Mouse (Mus musculus) midbrain, embryonic 13.5 days (tissue): ENCODE results near the gene Epc2. TPM values are rescaled to one million over a fixed set of nuclear protein-coding genes. Genes with fewer than 3 reads are reported as not detected.

Experiments used
- ATAC-seq: fragments of 200-750 bp; cut with Nextera tagmentation; 2 replicates; pipeline ENCODE4 v1.8.0; 2017; ENCODE audit warnings: mild to moderate bottlenecking, moderate TSS enrichment, moderate library complexity
- H3K27ac ChIP-seq: fragments of 300-500 bp; sonication (generic); 2 replicates; pipeline ENCODE4 v1.5.1; 2015; ENCODE audit warnings: inconsistent platforms, mild to moderate bottlenecking, moderate library complexity
- H3K27me3 ChIP-seq: fragments of 300-500 bp; sonication (generic); 2 replicates; pipeline ENCODE4 v1.6.1; 2015; ENCODE audit warnings: mild to moderate bottlenecking, inconsistent platforms
- H3K36me3 ChIP-seq: fragments of 300-500 bp; sonication (generic); 2 replicates; pipeline ENCODE4 v1.6.1; 2015; ENCODE audit warnings: mild to moderate bottlenecking, inconsistent platforms
- H3K4me1 ChIP-seq: fragments of 300-500 bp; sonication (generic); replicated peaks from 2 replicates; pipeline ENCODE4 v1.6.1; 2015; ENCODE audit warnings: inconsistent platforms
- H3K4me2 ChIP-seq: fragments of 300-500 bp; sonication (generic); replicated peaks from 2 replicates; pipeline ENCODE4 v1.6.1; 2015; ENCODE audit warnings: moderate library complexity, mild to moderate bottlenecking, inconsistent platforms
- H3K4me3 ChIP-seq: fragments of 300-500 bp; sonication (generic); replicated peaks from 2 replicates; pipeline ENCODE4 v1.5.1; 2015; ENCODE audit warnings: mild to moderate bottlenecking, inconsistent platforms
- H3K9ac ChIP-seq: fragments of 300-500 bp; sonication (generic); replicated peaks from 2 replicates; pipeline ENCODE4 v1.6.1; 2015; ENCODE audit warnings: mild to moderate bottlenecking, inconsistent platforms
- H3K9me3 ChIP-seq: fragments of 300-500 bp; sonication (generic); 2 replicates; pipeline ENCODE4 v1.6.1; 2016; ENCODE audit warnings: mild to moderate bottlenecking, inconsistent platforms
- WGBS: fragments of 180-500 bp; shearing (Covaris S2); methylation state at CpG from one replicate; pipeline ENCODE4 v1.1.7; 2015; 5-methylcytosine and 5-hydroxymethylcytosine counted together
- polyA plus RNA-seq: library from polyadenylated mRNA; unstranded; fragments of >200 nt; fragmentation: Nextera tagmentation; extraction: Ambion mirVana; gene quantifications from 2 replicates; pipeline ENCODE4 v1.2.1, GENCODE M21; 2015

Epc2 gene
- polyA plus RNA-seq, 1 experiment from 2014 or later: 13.6 TPM

GRCm38 (mm10) chr2:49446238-49446637 lies 5.0 kb upstream of the Epc2 start:
- no peak overlapping the region for H3K4me3 ChIP-seq
- no peaks in the 10 kb centered on the region for H3K36me3 ChIP-seq
- H3K9me3 ChIP-seq: no peaks in the 10 kb centered on the region
- ATAC-seq: no peak
- no peak overlapping the region for H3K9ac ChIP-seq
- H3K4me1 ChIP-seq: peaks cover 7% of the 10 kb centered on the region; the same call in 1 of the 2 replicates
- H3K27ac ChIP-seq: no peak overlapping the region
- no peaks in the 10 kb centered on the region for H3K27me3 ChIP-seq
- WGBS: 71% methylated on average over 2 of the region's 2 CpGs
- H3K4me2 ChIP-seq: no peak overlapping the region

DNA sequence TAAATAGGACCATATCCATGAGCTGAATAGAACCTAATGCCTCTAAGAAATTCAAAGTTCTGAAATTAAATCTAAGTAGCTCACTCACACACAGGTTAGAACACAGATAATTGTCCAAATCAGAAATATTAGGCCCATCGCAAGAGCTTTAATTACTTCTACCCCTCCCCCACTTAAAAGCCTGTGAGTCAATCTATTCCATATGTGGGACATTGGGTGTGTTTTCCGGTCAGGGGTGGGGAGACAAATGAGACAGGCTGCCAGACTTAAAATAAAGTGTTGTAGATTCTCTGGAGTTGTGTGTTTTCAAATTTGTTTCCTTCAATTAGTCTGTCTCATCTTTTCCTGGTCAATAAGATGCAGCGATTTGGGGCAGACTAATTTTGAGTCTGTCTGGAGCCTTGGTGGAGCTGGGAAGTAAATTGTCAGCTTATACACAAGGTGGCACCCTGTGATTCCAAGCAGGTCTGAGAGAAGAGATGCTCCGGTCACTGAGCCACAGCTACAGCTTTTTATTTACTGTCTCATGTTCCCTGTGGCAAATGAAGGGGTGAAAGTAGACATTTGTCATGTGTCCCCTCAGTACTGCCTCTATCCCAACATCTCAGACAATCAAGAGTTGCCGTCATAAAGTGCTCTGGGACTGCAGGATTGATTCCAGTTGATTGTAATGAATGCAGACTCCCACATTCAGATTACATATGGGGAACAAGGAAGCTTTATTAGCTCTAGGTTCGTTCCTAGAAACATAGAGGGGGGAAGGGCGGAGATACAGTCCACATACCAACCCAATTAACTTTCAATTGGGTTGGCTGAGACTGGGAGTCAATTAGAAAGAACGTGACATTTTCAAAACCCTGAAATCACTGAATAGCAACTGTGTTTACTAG lies 3.5 kb upstream of the Epc2 start:
- no peak for ATAC-seq
- Histone ChIP-seq H3K27ac (no peak overlapping the region), H3K4me1 (peaks cover 7% of the 10 kb centered on the region; the same call in 1 of the 2 replicates), H3K4me2 (no peak overlapping the region), H3K4me3 (no peak overlapping the region), H3K9ac (no peak overlapping the region), H3K27me3 (no peaks in the 10 kb centered on the region), H3K36me3 (no peaks in the 10 kb centered on the region), H3K9me3 (no peaks in the 10 kb centered on the region)
- WGBS: 54% methylated on average over 8 of the region's 8 CpGs

- Histone ChIP-seq H3K4me1 (peaks cover 25% of the 10 kb centered on the region), H3K36me3 (no peaks in the 10 kb centered on the region), H3K27me3 (no peaks in the 10 kb centered on the region), H3K9me3 (no peaks in the 10 kb centered on the region), H3K9ac (peak overlapping the region; percentile 93; the same call in 1 of the 2 replicates), H3K4me3 (peak overlapping the region; percentile 96), H3K27ac (peak overlapping the region; percentile 100), H3K4me2 (peak overlapping the region; percentile 77)
- ATAC-seq: no peak
- whole genome bisulfite sequencing: 12% methylated on average over 4 of the region's 4 CpGs
Measured at GRCm38 (mm10) chr2:49450467-49450866, 819 bp upstream of the Epc2 start.

- Histone ChIP-seq H3K4me1 (peaks cover 35% of the 10 kb centered on the region), H3K9me3 (no peaks in the 10 kb centered on the region), H3K4me2 (peak overlapping the region; percentile 75), H3K36me3 (no peaks in the 10 kb centered on the region), H3K4me3 (peak overlapping the region; percentile 96), H3K27ac (peak overlapping the region; percentile 100), H3K9ac (peak overlapping the region; percentile 93), H3K27me3 (no peaks in the 10 kb centered on the region)
- peak; percentile 87 for ATAC-seq
- under 1% methylated on average over 45 of the region's 64 CpGs for WGBS
Measured at GRCm38 (mm10) chr2:49451637-49452211, 438 bp downstream of the Epc2 start.

GRCm38 (mm10) chr2:49452451-49453081 lies 1.3 kb downstream of the Epc2 start:
- peak overlapping the region; percentile 96 for H3K4me3 ChIP-seq
- peaks cover 36% of the 10 kb centered on the region for H3K4me1 ChIP-seq
- peak overlapping the region; percentile 93 for H3K9ac ChIP-seq
- no peaks in the 10 kb centered on the region for H3K9me3 ChIP-seq
- WGBS: under 1% methylated on average over 37 of the region's 37 CpGs
- H3K27ac ChIP-seq: peak overlapping the region; percentile 100
- peak; percentile 43 for ATAC-seq
- H3K36me3 ChIP-seq: no peaks in the 10 kb centered on the region
- H3K4me2 ChIP-seq: peak overlapping the region; percentile 75
- H3K27me3 ChIP-seq: no peaks in the 10 kb centered on the region

DNA sequence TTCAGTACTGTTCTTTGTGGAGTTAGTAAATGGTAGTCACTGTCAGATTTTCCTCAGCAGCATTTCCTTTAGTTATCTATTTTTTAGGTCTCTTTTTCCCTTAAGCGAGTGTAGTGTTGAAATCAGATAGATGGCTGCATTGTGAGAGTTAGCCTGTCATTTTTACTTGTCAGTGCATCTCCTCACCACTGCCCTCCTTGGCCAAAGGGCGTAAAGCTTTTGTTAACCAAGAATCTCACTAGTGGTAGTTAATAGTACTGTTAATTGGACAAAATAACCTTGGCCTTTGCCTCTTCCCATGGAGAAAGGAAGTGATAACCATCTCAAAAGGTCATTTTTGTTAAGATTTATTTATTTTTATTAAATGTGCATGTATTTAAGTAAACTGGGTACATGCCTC lies 6.5 kb downstream of the Epc2 start:
- peaks cover 6% of the 10 kb centered on the region; the same call in 1 of the 2 replicates for H3K36me3 ChIP-seq
- no peaks in the 10 kb centered on the region for H3K27me3 ChIP-seq
- WGBS: 90% methylated on average over 2 of the region's 2 CpGs
- H3K4me3 ChIP-seq: no peak overlapping the region
- H3K4me1 ChIP-seq: peaks cover 29% of the 10 kb centered on the region
- ATAC-seq: no peak
- no peak overlapping the region for H3K9ac ChIP-seq
- no peak overlapping the region for H3K4me2 ChIP-seq
- H3K27ac ChIP-seq: no peak overlapping the region
- peaks cover 5% of the 10 kb centered on the region; the same call in 1 of the 2 replicates for H3K9me3 ChIP-seq

GRCm38 (mm10) chr2:49465672-49466222 lies 14.5 kb downstream of the Epc2 start:
- Histone ChIP-seq H3K27ac (no peak overlapping the region), H3K36me3 (peaks cover 6% of the 10 kb centered on the region; the same call in 1 of the 2 replicates), H3K27me3 (no peaks in the 10 kb centered on the region), H3K9ac (no peak overlapping the region), H3K9me3 (peaks cover 5% of the 10 kb centered on the region; the same call in 1 of the 2 replicates), H3K4me1 (peaks cover 8% of the 10 kb centered on the region; the same call in 1 of the 2 replicates), H3K4me2 (no peak overlapping the region), H3K4me3 (no peak overlapping the region)
- ATAC-seq: no peak
- 89% methylated on average over 3 of the region's 3 CpGs for WGBS

DNA sequence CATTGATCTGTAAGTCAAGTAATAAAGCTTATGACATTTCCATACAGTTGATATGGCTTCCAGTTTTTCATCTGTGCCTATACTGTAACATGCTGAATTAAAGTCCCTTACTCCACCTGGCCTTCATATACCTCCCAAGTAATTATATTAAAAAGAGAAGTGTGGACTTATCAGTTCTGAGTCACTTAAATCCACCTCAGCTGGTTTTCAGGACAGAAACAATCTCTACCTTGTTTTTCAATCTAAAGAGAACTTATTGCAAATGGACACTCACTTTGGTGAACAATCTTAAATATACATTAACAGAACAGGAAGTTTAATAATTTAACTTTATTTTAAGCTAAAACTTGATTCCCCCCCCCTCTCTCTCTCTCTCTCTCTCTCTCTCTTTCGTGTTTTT lies 15.8 kb downstream of the Epc2 start:
- H3K9me3 ChIP-seq: no peaks in the 10 kb centered on the region
- H3K4me3 ChIP-seq: no peak overlapping the region
- H3K4me2 ChIP-seq: no peak overlapping the region
- no peaks in the 10 kb centered on the region for H3K27me3 ChIP-seq
- ATAC-seq: no peak
- WGBS: 96% methylated on average over 1 of the region's 1 CpGs
- H3K27ac ChIP-seq: no peak overlapping the region
- H3K36me3 ChIP-seq: no peaks in the 10 kb centered on the region
- peaks cover 8% of the 10 kb centered on the region; the same call in 1 of the 2 replicates for H3K4me1 ChIP-seq
- H3K9ac ChIP-seq: no peak overlapping the region

- Histone ChIP-seq H3K27ac (no peak overlapping the region), H3K36me3 (peaks cover 5% of the 10 kb centered on the region; the same call in 1 of the 2 replicates), H3K9ac (no peak overlapping the region), H3K4me1 (peaks cover 8% of the 10 kb centered on the region; the same call in 1 of the 2 replicates), H3K27me3 (no peaks in the 10 kb centered on the region), H3K9me3 (no peaks in the 10 kb centered on the region), H3K4me2 (no peak overlapping the region), H3K4me3 (no peak overlapping the region)
- no peak for ATAC-seq
- WGBS: 82% methylated on average over 3 of the region's 3 CpGs
Measured at GRCm38 (mm10) chr2:49471188-49471587, 19.9 kb downstream of the Epc2 start.

DNA sequence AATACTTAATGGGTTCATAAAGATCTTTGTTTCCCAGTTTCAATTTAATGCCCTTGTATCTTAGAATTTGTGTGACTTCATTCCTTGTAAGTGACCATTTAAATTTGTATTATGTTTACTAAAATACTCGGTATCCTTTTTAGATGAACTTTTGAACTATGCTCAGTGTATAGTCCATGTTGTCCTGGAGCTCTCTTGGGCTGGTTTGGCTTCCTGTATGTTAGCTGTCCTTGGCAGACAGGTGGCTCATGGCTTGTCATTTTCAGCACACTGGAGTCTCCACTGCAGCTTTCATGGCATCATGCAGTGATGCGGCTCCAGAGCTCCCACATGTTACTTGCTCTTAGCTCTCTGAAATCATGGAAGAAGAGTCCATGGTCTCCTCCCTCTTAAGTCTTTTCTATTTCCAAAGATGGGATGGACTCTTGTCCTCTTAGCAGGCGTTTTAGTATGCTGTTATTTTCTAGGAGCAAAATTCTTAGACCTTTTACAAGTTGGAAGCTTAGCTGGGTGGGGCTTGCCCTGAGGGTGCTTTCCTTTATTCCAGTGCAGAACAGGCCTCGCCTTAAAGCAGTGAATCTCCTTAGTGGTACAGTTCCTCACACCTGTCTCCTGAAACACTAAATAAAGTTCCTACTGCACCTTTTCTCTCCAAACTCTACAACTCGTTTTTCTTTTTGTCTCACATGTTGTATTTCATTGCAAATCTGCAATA lies 20.5 kb downstream of the Epc2 start:
- H3K9ac ChIP-seq: no peak overlapping the region
- no peak overlapping the region for H3K4me2 ChIP-seq
- no peak for ATAC-seq
- no peak overlapping the region for H3K4me3 ChIP-seq
- no peaks in the 10 kb centered on the region for H3K27me3 ChIP-seq
- H3K36me3 ChIP-seq: peaks cover 5% of the 10 kb centered on the region; the same call in 1 of the 2 replicates
- H3K4me1 ChIP-seq: peaks cover 8% of the 10 kb centered on the region; the same call in 1 of the 2 replicates
- WGBS: 86% methylated on average over 5 of the region's 5 CpGs
- no peaks in the 10 kb centered on the region for H3K9me3 ChIP-seq
- no peak overlapping the region for H3K27ac ChIP-seq

DNA sequence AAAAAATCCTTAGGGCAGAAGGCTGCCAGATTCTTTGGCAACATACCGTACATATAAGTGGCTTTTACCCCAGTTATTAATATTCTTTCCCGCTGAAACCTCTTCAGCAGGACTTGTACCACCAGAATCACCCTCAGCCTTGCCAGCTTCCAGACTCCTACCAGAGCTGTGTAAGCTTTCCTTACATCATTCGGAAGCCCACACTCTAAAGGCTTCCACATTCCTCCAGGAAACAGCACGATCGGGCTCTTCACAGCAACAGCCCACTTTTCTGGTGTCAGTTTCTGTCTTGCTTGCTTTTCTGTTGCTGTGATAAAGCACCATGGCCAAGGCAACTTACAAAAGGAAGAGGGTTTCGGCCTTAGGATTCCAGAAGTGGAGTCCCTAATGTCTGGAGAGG lies 21.2 kb downstream of the Epc2 start:
- no peak for ATAC-seq
- H3K4me3 ChIP-seq: no peak overlapping the region
- H3K9ac ChIP-seq: no peak overlapping the region
- H3K36me3 ChIP-seq: peaks cover 5% of the 10 kb centered on the region; the same call in 1 of the 2 replicates
- H3K4me1 ChIP-seq: peaks cover 8% of the 10 kb centered on the region; the same call in 1 of the 2 replicates
- 93% methylated on average over 6 of the region's 6 CpGs for WGBS
- H3K9me3 ChIP-seq: no peaks in the 10 kb centered on the region
- H3K4me2 ChIP-seq: no peak overlapping the region
- H3K27me3 ChIP-seq: no peaks in the 10 kb centered on the region
- no peak overlapping the region for H3K27ac ChIP-seq
